17 mouse cellular contexts compared by ENCODE assay signal in the genomic region with DNA sequence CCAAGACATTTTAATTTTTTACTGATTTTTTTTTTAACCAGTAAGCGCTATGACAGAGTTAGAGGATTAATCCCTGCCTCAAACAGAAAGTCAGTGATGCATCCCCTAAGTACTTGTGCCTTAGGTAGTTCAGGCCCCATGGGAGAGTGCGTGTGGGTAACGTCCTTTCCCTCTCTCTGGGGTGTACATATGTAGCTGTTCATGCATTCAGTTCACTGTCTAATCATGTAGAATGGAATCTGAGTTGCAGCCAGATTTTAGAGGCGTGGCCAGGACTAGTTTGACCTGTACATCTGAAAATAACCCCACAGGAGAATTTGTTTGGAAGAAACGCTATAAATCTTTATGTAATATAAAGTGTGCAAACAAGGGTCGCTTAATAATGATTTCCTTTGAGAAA. TPM values are rescaled to one million over a fixed set of nuclear protein-coding genes. Genes with fewer than 3 reads are reported as not detected.
DNase-seq lines count a peak whose midpoint lies in the region; ATAC-seq lines count a peak whose summit lies in the region.
"Had no signal": no experiment of that assay in that cellular context is flagged by ENCODE, and none has a peak within 500 bp of the region (broad histone marks: within the 10 kb centered on the region; RNA-seq: fewer than 3 reads in every experiment).

No protein-coding gene starts in this region.

- WGBS in embryonic facial prominence, embryonic 14.5 days = 55% methylated on average over 6 of the region's 6 CpGs
- 81% methylated on average over 6 of the region's 6 CpGs for WGBS in embryonic facial prominence, embryonic 10.5 days
- 81% methylated on average over 6 of the region's 6 CpGs for WGBS in neural tube, embryonic 14.5 days

- no peak overlapping the region for H3K27ac ChIP-seq in embryonic facial prominence, embryonic 14.5 days (replicated peaks; ENCODE audit: low read depth, low read length)
- H3K27ac ChIP-seq in embryonic facial prominence, embryonic 10.5 days (replicated peaks) = no peak overlapping the region
- no peak overlapping the region for H3K27ac ChIP-seq in neural tube, embryonic 14.5 days (ENCODE audit: low read depth, low read length)
- H3K27ac ChIP-seq: forebrain, embryonic 15.5 days; hindbrain, embryonic 15.5 days; layer of hippocampus, adult 2 months had no signal

- no peaks in the 10 kb centered on the region for H3K36me3 ChIP-seq in embryonic facial prominence, embryonic 14.5 days (ENCODE audit: control insufficient read depth, insufficient read depth, low read length)
- H3K36me3 ChIP-seq in embryonic facial prominence, embryonic 10.5 days (replicated peaks) = no peaks in the 10 kb centered on the region
- no peaks in the 10 kb centered on the region for H3K36me3 ChIP-seq in neural tube, embryonic 14.5 days (ENCODE audit: control insufficient read depth, insufficient read depth, low read length)
- H3K36me3 ChIP-seq: forebrain, embryonic 15.5 days; hindbrain, embryonic 15.5 days had no signal

- no peak overlapping the region for H3K4me3 ChIP-seq in embryonic facial prominence, embryonic 14.5 days (ENCODE audit: low read depth, low read length)
- H3K4me3 ChIP-seq in embryonic facial prominence, embryonic 10.5 days = no peak overlapping the region
- no peak overlapping the region for H3K4me3 ChIP-seq in neural tube, embryonic 14.5 days (ENCODE audit: low read depth, low read length)
- H3K4me3 ChIP-seq: forebrain, embryonic 15.5 days; heart, adult 2 months; hindbrain, embryonic 15.5 days; layer of hippocampus, adult 2 months; megakaryocyte, embryonic 14.5 days had no signal

- H3K27me3 ChIP-seq in embryonic facial prominence, embryonic 14.5 days (replicated peaks; ENCODE audit: control insufficient read depth, insufficient read depth, low read length) = no peaks in the 10 kb centered on the region
- H3K27me3 ChIP-seq in embryonic facial prominence, embryonic 10.5 days (replicated peaks; ENCODE audit: low read depth, poor library complexity, severe bottlenecking) = no peaks in the 10 kb centered on the region
- H3K27me3 ChIP-seq in neural tube, embryonic 14.5 days (ENCODE audit: control insufficient read depth, insufficient read depth, low read length) = no peaks in the 10 kb centered on the region
- H3K27me3 ChIP-seq: forebrain, embryonic 15.5 days; hindbrain, embryonic 15.5 days; megakaryocyte, embryonic 14.5 days had no signal

- no peak overlapping the region for H3K9ac ChIP-seq in embryonic facial prominence, embryonic 14.5 days (ENCODE audit: low read depth, low read length)
- no peak overlapping the region for H3K9ac ChIP-seq in neural tube, embryonic 14.5 days (replicated peaks; ENCODE audit: low read depth, low read length)
- H3K9ac ChIP-seq: forebrain, embryonic 15.5 days; hindbrain, embryonic 15.5 days had no signal

- no peaks in the 10 kb centered on the region for H3K4me1 ChIP-seq in embryonic facial prominence, embryonic 14.5 days (ENCODE audit: control insufficient read depth, insufficient read depth, low read length)
- H3K4me1 ChIP-seq in embryonic facial prominence, embryonic 10.5 days = no peaks in the 10 kb centered on the region
- H3K4me1 ChIP-seq in neural tube, embryonic 14.5 days (ENCODE audit: control insufficient read depth, insufficient read depth, low read length) = no peaks in the 10 kb centered on the region
- H3K4me1 ChIP-seq: forebrain, embryonic 15.5 days; hindbrain, embryonic 15.5 days; megakaryocyte, embryonic 14.5 days had no signal

- no peak overlapping the region for H3K4me2 ChIP-seq in embryonic facial prominence, embryonic 14.5 days (ENCODE audit: low read depth, low read length)
- no peak overlapping the region for H3K4me2 ChIP-seq in neural tube, embryonic 14.5 days (ENCODE audit: low read depth, low read length)
- H3K4me2 ChIP-seq: forebrain, embryonic 15.5 days; hindbrain, embryonic 15.5 days had no signal

- peak; percentile 63; the same call in 1 of the 2 replicates for ATAC-seq in embryonic facial prominence, embryonic 14.5 days (ENCODE audit: low read depth)
- ATAC-seq in neural tube, embryonic 14.5 days (ENCODE audit: low read depth) = 0 out of 2 replicates have a peak, but pooled peaks have one; percentile 38
- ATAC-seq: midbrain, embryonic 16.5 days had no signal

- no peaks in the 10 kb centered on the region for H3K9me3 ChIP-seq in embryonic facial prominence, embryonic 14.5 days (ENCODE audit: control insufficient read depth, low read length)
- H3K9me3 ChIP-seq in embryonic facial prominence, embryonic 10.5 days = no peaks in the 10 kb centered on the region
- H3K9me3 ChIP-seq in neural tube, embryonic 14.5 days (ENCODE audit: control insufficient read depth, low read length) = no peaks in the 10 kb centered on the region
- H3K9me3 ChIP-seq: forebrain, embryonic 15.5 days; hindbrain, embryonic 15.5 days; megakaryocyte, embryonic 14.5 days had no signal

- DNase-seq in embryonic facial prominence, embryonic 14.5 days (ENCODE audit: low spot score) = peak; percentile 69
- no peak for DNase-seq in embryonic facial prominence, embryonic 10.5 days (ENCODE audit: low spot score)
- DNase-seq in kidney, postnatal 10 days = peak; percentile 11
- no peak for DNase-seq in kidney, adult 8-10 months
- DNase-seq in neural tube, embryonic 10.5 days (ENCODE audit: extremely low spot score, low spot score) = no peak
- DNase-seq in left cerebral cortex, postnatal 10 days (ENCODE audit: extremely low spot score in 1 of 2, low spot score in 2 of 2) = no peak
- DNase-seq: cerebellum, adult 2 months; layer of hippocampus, postnatal 36 days; right cerebral cortex, postnatal 4 days had no signal

- intact Hi-C loops in left cerebral cortex, postnatal 10 days (cut with DNase I) = no loop called here

RNA-seq across cellular contexts. Expression of a gene that starts 23.4 kb away (rescaled TPM):
- polyA plus RNA-seq in embryonic facial prominence, embryonic 14.5 days (2014; fragmentation: Nextera tagmentation; extraction: Ambion mirVana) = 24.6 and 28.3 TPM in 2 replicates
- polyA plus RNA-seq in embryonic facial prominence, embryonic 10.5 days (2016; fragmentation: Nextera tagmentation; extraction: Ambion mirVana) = 0.35 TPM in 2 replicates
- polyA plus RNA-seq in neural tube, embryonic 14.5 days (2014; fragmentation: Nextera tagmentation; extraction: Ambion mirVana) = 0.59 and 0.76 TPM in 2 replicates
- total RNA-seq in left cerebral cortex, postnatal 10 days (2021) = 10 to 100 TPM; 15.8 to 17.7 TPM
- total RNA-seq: common myeloid progenitor, adult 5-6 weeks had no signal

Comparison
In these comparisons a context has a peak if more than half of its experiments do, and no peak if none do; other contexts are left out.
1. DNase-seq: peak in embryonic facial prominence, embryonic 14.5 days (single experiment) and kidney, postnatal 10 days (single experiment); none in embryonic facial prominence, embryonic 10.5 days (single experiment), kidney, adult 8-10 months (0 of 2), neural tube, embryonic 10.5 days (single experiment) and left cerebral cortex, postnatal 10 days (0 of 2).
2. RNA of a gene that starts 23.4 kb away (polyA plus RNA-seq): 24.6 to 28.3 TPM in embryonic facial prominence, embryonic 14.5 days; 0.59 to 0.76 TPM in neural tube, embryonic 14.5 days and 0.35 TPM in embryonic facial prominence, embryonic 10.5 days; every median in the first group is over 10 times any median in the second.